Mouse (Mus musculus) liver, embryonic 13.5 days (tissue): ENCODE measurements around the gene Ust. TPM values are rescaled to one million over a fixed set of nuclear protein-coding genes. Genes with fewer than 3 reads are reported as not detected.

Experiments used
- ATAC-seq: fragments of 200-750 bp; cut with Nextera tagmentation; 2 replicates; pipeline ENCODE4 v1.8.0; 2017; ENCODE audit warnings: low read depth, mild to moderate bottlenecking, moderate number of reproducible peaks, moderate library complexity
- DNase-seq: peaks from one replicate; pipeline ENCODE4 v3.0.0; 2022
- H3K27ac ChIP-seq: fragments of 300-500 bp; sonication (generic); 2 replicates; pipeline ENCODE4 v1.5.1; 2015; ENCODE audit warnings: moderate library complexity, mild to moderate bottlenecking, inconsistent platforms
- H3K27me3 ChIP-seq: fragments of 300-500 bp; sonication (generic); 2 replicates; pipeline ENCODE4 v1.6.1; 2015; ENCODE audit warnings: mild to moderate bottlenecking, inconsistent platforms
- H3K36me3 ChIP-seq: fragments of 300-500 bp; sonication (generic); 2 replicates; pipeline ENCODE4 v1.6.1; 2015; ENCODE audit warnings: mild to moderate bottlenecking, inconsistent platforms
- H3K4me1 ChIP-seq: fragments of 300-500 bp; sonication (generic); replicated peaks from 2 replicates; pipeline ENCODE4 v1.6.1; 2015; ENCODE audit warnings: inconsistent platforms
- H3K4me2 ChIP-seq: fragments of 300-500 bp; sonication (generic); 2 replicates; pipeline ENCODE4 v1.6.1; 2015; ENCODE audit warnings: inconsistent platforms, mild to moderate bottlenecking, moderate library complexity
- H3K4me3 ChIP-seq: fragments of 300-500 bp; sonication (generic); replicated peaks from 2 replicates; pipeline ENCODE4 v1.5.1; 2015; ENCODE audit warnings: mild to moderate bottlenecking, inconsistent platforms
- H3K9ac ChIP-seq: fragments of 300-500 bp; sonication (generic); 2 replicates; pipeline ENCODE4 v1.6.1; 2015; ENCODE audit warnings: mild to moderate bottlenecking, inconsistent platforms
- H3K9me3 ChIP-seq: fragments of 300-500 bp; sonication (generic); replicated peaks from 2 replicates; pipeline ENCODE4 v1.6.1; 2016; ENCODE audit warnings: inconsistent platforms
- WGBS: fragments of 180-500 bp; shearing (Covaris S2); methylation state at CpG from one replicate; pipeline ENCODE4 v1.1.7; 2015; ENCODE audit not compliant: insufficient replicate concordance; 5-methylcytosine and 5-hydroxymethylcytosine counted together
- polyA plus RNA-seq: library from polyadenylated mRNA; unstranded; fragments of >200 nt; fragmentation: Nextera tagmentation; extraction: Ambion mirVana; gene quantifications from 2 replicates; pipeline ENCODE4 v1.2.1, GENCODE M21; 2015

The Ust gene
- polyA plus RNA-seq, 1 experiment from 2014 or later, result 0.51 TPM

GRCm38 (mm10) chr10:8419496-8420009 is 99.1 kb downstream of the Ust start:
- no peaks in the 10 kb centered on the region for H3K27me3 ChIP-seq
- ATAC-seq, result no peak
- H3K4me1 ChIP-seq, result no peaks in the 10 kb centered on the region
- H3K9ac ChIP-seq, result no peak overlapping the region
- no peak overlapping the region for H3K4me2 ChIP-seq
- 76% methylated on average over 6 of the region's 6 CpGs for WGBS
- no peak for DNase-seq
- H3K4me3 ChIP-seq, result no peak overlapping the region
- H3K9me3 ChIP-seq, result no peaks in the 10 kb centered on the region
- H3K36me3 ChIP-seq, result no peaks in the 10 kb centered on the region
- H3K27ac ChIP-seq, result no peak overlapping the region

- DNase-seq, result no peak
- no peak overlapping the region for H3K9ac ChIP-seq
- H3K4me3 ChIP-seq, result no peak overlapping the region
- no peaks in the 10 kb centered on the region for H3K36me3 ChIP-seq
- H3K9me3 ChIP-seq, result no peaks in the 10 kb centered on the region
- WGBS, result 62% methylated on average over 5 of the region's 5 CpGs
- no peaks in the 10 kb centered on the region for H3K27me3 ChIP-seq
- no peak overlapping the region for H3K4me2 ChIP-seq
- H3K27ac ChIP-seq, result no peak overlapping the region
- no peaks in the 10 kb centered on the region for H3K4me1 ChIP-seq
- ATAC-seq, result no peak
Measured at GRCm38 (mm10) chr10:8415474-8415873, 103.2 kb downstream of the Ust start.

- no peaks in the 10 kb centered on the region for H3K9me3 ChIP-seq
- DNase-seq, result no peak
- H3K36me3 ChIP-seq, result no peaks in the 10 kb centered on the region
- no peak for ATAC-seq
- no peak overlapping the region for H3K27ac ChIP-seq
- H3K27me3 ChIP-seq, result no peaks in the 10 kb centered on the region
- no peaks in the 10 kb centered on the region for H3K4me1 ChIP-seq
- 71% methylated on average over 7 of the region's 7 CpGs for WGBS
- no peak overlapping the region for H3K4me3 ChIP-seq
- H3K4me2 ChIP-seq, result no peak overlapping the region
- H3K9ac ChIP-seq, result no peak overlapping the region
Measured at GRCm38 (mm10) chr10:8415036-8415435, 103.6 kb downstream of the Ust start.

GRCm38 (mm10) chr10:8405141-8405540 is 113.5 kb downstream of the Ust start:
- Histone ChIP-seq H3K4me2 (no peak overlapping the region), H3K4me1 (no peaks in the 10 kb centered on the region), H3K9ac (no peak overlapping the region), H3K27ac (no peak overlapping the region), H3K27me3 (no peaks in the 10 kb centered on the region), H3K4me3 (no peak overlapping the region), H3K9me3 (no peaks in the 10 kb centered on the region), H3K36me3 (no peaks in the 10 kb centered on the region)
- WGBS, result 54% methylated on average over 4 of the region's 4 CpGs
- no peak for ATAC-seq
- no peak for DNase-seq

- no peaks in the 10 kb centered on the region for H3K9me3 ChIP-seq
- H3K27me3 ChIP-seq, result no peaks in the 10 kb centered on the region
- 52% methylated on average over 2 of the region's 2 CpGs for WGBS
- H3K36me3 ChIP-seq, result no peaks in the 10 kb centered on the region
- ATAC-seq (no peak), DNase-seq (no peak)
- H3K27ac ChIP-seq, result no peak overlapping the region
- H3K9ac ChIP-seq, result no peak overlapping the region
- H3K4me3 ChIP-seq, result no peak overlapping the region
- H3K4me2 ChIP-seq, result no peak overlapping the region
- H3K4me1 ChIP-seq, result no peaks in the 10 kb centered on the region
Measured at GRCm38 (mm10) chr10:8392226-8392625, 126.4 kb downstream of the Ust start.

GRCm38 (mm10) chr10:8391264-8391748 is 127.3 kb downstream of the Ust start:
- H3K4me3 ChIP-seq, result no peak overlapping the region
- no peak overlapping the region for H3K9ac ChIP-seq
- no peaks in the 10 kb centered on the region for H3K36me3 ChIP-seq
- no peak for ATAC-seq
- H3K4me2 ChIP-seq, result no peak overlapping the region
- WGBS, result 66% methylated on average over 4 of the region's 4 CpGs
- no peak for DNase-seq
- no peaks in the 10 kb centered on the region for H3K4me1 ChIP-seq
- H3K9me3 ChIP-seq, result no peaks in the 10 kb centered on the region
- no peak overlapping the region for H3K27ac ChIP-seq
- no peaks in the 10 kb centered on the region for H3K27me3 ChIP-seq

GRCm38 (mm10) chr10:8388239-8388638 is 130.4 kb downstream of the Ust start:
- no peak for DNase-seq
- H3K4me3 ChIP-seq, result no peak overlapping the region
- H3K4me2 ChIP-seq, result no peak overlapping the region
- H3K9ac ChIP-seq, result no peak overlapping the region
- H3K27ac ChIP-seq, result no peak overlapping the region
- ATAC-seq, result no peak
- no peaks in the 10 kb centered on the region for H3K36me3 ChIP-seq
- H3K27me3 ChIP-seq, result no peaks in the 10 kb centered on the region
- no peaks in the 10 kb centered on the region for H3K9me3 ChIP-seq
- 55% methylated on average over 7 of the region's 7 CpGs for WGBS
- H3K4me1 ChIP-seq, result no peaks in the 10 kb centered on the region

GRCm38 (mm10) chr10:8369894-8370500 is 148.6 kb downstream of the Ust start:
- Histone ChIP-seq H3K36me3 (no peaks in the 10 kb centered on the region), H3K4me3 (no peak overlapping the region), H3K4me2 (no peak overlapping the region), H3K9ac (no peak overlapping the region), H3K9me3 (no peaks in the 10 kb centered on the region), H3K27me3 (no peaks in the 10 kb centered on the region), H3K4me1 (no peaks in the 10 kb centered on the region), H3K27ac (no peak overlapping the region)
- WGBS, result 44% methylated on average over 10 of the region's 10 CpGs
- ATAC-seq (no peak), DNase-seq (no peak)

GRCm38 (mm10) chr10:8365816-8366215 is 152.8 kb downstream of the Ust start:
- Histone ChIP-seq H3K9ac (no peak overlapping the region), H3K27ac (no peak overlapping the region), H3K4me3 (no peak overlapping the region), H3K4me1 (no peaks in the 10 kb centered on the region), H3K9me3 (no peaks in the 10 kb centered on the region), H3K4me2 (no peak overlapping the region), H3K36me3 (no peaks in the 10 kb centered on the region), H3K27me3 (no peaks in the 10 kb centered on the region)
- no peak for ATAC-seq
- no peak for DNase-seq
- WGBS, result 37% methylated on average over 1 of the region's 1 CpGs

GRCm38 (mm10) chr10:8364182-8364581 is 154.4 kb downstream of the Ust start:
- H3K27ac ChIP-seq, result no peak overlapping the region
- H3K27me3 ChIP-seq, result no peaks in the 10 kb centered on the region
- WGBS, result 54% methylated on average over 3 of the region's 3 CpGs
- H3K4me3 ChIP-seq, result no peak overlapping the region
- no peak overlapping the region for H3K9ac ChIP-seq
- no peak for ATAC-seq
- no peaks in the 10 kb centered on the region for H3K4me1 ChIP-seq
- H3K36me3 ChIP-seq, result no peaks in the 10 kb centered on the region
- DNase-seq, result no peak
- no peak overlapping the region for H3K4me2 ChIP-seq
- H3K9me3 ChIP-seq, result no peaks in the 10 kb centered on the region

- 63% methylated on average over 8 of the region's 8 CpGs for WGBS
- H3K36me3 ChIP-seq, result no peaks in the 10 kb centered on the region
- ATAC-seq, result no peak
- H3K9me3 ChIP-seq, result no peaks in the 10 kb centered on the region
- no peak overlapping the region for H3K4me3 ChIP-seq
- DNase-seq, result no peak
- H3K27ac ChIP-seq, result no peak overlapping the region
- H3K9ac ChIP-seq, result no peak overlapping the region
- H3K4me1 ChIP-seq, result no peaks in the 10 kb centered on the region
- no peaks in the 10 kb centered on the region for H3K27me3 ChIP-seq
- H3K4me2 ChIP-seq, result no peak overlapping the region
Measured at GRCm38 (mm10) chr10:8363281-8363680, 155.3 kb downstream of the Ust start.

- Histone ChIP-seq H3K27ac (no peak overlapping the region), H3K9me3 (no peaks in the 10 kb centered on the region), H3K4me2 (no peak overlapping the region), H3K4me3 (no peak overlapping the region), H3K36me3 (no peaks in the 10 kb centered on the region), H3K4me1 (no peaks in the 10 kb centered on the region), H3K27me3 (no peaks in the 10 kb centered on the region), H3K9ac (no peak overlapping the region)
- DNase-seq (no peak), ATAC-seq (no peak)
- 55% methylated on average over 14 of the region's 15 CpGs for WGBS
Measured at GRCm38 (mm10) chr10:8358286-8359045, 160.2 kb downstream of the Ust start.
